Mouse (Mus musculus): ENCODE measurements at regions not wholly inside any gene's neighbourhood (a gene's known extent, or its start where the extent isn't known, plus 50 kb on each side); places are given as distances from the start of the nearest gene placed in this dataset.

DNA sequence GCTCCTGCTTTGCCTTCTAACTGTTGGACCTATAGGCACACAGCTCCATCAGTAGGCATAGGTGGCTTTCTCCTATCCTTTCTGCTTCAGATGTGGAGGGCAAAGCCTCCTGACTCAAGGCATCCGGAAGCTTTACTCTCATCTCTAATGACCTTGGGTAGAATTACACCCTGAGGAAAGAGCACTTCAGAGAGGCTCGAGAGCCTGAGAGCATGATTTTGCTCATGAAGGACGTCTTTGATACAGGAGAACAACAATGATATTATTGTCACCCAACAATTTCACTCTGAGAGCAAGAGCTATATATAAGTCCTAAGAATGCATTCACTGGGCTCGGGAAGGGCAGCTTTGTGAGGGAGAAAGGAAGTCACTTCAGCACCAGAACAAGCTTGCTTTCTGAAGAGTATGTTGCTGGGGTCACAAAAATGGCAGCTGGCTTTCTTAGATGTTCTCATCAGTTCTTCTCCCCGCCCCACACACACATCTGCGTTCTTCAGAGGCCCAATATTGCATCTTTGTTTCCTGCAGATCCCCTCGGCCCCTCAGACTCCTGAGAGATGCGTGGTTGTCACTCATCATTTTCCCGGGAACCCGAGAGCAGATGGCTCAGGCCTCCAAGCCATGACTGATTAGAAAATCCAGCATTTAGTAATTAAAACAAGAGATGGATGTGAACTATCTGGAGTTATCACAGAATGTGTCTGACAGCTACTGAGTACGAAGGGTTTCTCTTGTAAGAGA lies 110.7 kb upstream of the Tgfbr2 start:
- DNase-seq (ENCODE audit: low read depth, low spot score) = no peak

DNA sequence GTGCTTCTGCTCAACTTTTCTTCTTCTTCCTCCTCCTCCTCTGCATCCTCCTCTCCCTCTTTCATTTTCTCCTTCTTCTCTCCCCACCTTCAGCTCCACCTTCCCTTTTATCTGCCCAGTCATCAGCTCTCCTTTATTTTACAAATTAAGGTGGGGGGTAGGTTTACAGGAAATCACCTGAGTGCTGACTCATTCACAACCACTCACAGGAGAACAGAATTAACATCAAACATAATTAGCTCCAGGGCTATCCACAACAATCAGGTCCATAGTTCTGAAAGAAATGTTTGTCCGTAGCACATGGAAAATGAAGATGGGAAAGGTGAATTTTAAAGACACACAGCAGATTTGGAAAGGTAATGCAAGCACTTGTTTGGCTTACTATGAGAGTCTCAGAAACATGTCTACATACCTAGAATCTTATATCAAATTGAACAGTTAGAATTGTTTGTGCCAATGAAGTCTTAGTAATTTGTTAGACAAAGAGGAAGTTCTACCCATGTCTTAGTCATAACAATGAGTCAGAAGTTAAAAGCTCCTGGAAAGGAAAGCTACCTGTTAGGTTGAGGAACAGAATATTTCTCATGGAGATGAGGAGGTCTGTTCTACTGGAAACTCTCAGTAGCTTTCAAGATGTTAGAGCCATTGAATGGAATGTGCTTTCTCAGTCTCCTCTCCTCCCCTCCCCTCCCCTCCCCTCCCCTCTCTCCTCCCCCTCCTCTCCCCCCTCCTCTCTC lies 108.8 kb upstream of the Tgfbr2 start:
- DNase-seq (ENCODE audit: low read depth, low spot score) = peak; percentile 14

DNA sequence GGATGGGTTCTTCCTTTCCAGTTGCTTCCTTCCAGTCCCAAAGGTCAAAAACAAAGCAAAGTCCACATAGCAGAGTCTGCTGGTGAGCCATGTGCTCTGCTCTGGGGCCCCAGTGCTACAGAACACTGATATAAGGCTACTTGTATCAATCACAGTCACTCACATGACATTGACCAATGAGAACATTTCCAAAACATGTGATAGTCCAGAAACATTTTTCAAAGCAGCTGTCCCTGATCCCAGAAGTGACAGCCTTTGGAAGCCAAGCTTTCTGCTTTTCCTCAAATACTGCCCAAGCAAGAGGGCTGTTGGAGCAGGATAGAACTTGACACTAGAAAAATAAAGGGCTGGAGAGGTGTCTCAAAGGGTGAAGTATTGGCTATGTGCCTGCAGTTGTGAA lies 106.5 kb upstream of the Tgfbr2 start:
- DNase-seq (ENCODE audit: low read depth, low spot score) = no peak

DNA sequence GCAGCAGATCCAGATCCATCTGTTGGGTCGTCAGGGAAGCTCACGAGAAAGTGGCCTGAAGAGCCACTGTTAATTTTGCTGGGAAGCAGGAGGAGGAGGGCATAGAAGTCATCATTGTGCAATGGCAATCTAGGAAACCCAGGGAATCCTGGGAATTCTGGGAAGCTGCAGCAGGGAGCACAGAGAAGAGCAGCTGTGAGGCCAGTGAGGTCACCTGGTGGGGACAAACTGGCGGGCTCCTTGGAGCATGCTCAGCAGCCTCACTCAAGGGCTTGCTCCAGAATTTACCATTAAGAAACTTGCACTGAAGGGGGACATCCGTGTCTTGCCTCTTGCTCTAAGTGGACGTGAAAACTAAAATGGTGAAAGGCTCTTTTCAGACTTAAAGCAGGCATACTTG lies 105.0 kb upstream of the Tgfbr2 start:
- DNase-seq (ENCODE audit: low read depth, low spot score) = no peak

DNA sequence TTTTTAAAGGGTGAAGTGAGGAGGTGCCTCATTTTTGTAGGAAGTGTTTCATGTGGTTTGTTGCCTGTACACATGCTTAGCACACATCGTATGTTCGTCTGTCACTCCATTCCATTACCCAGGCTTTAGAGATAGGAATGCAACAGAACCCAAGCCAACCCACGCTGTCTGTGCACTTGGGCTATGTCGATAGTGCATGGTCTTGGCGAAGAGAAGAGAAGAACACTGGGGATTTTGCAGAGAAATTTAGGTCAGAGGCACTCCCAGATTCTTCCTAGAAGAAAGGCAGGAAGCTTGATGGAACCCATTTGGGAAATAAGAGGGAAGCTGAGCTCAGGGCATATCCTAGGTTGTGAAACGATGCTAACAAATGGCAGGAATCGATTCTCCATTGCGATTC lies 103.7 kb upstream of the Tgfbr2 start:
- no peak for DNase-seq (ENCODE audit: low read depth, low spot score)

DNA sequence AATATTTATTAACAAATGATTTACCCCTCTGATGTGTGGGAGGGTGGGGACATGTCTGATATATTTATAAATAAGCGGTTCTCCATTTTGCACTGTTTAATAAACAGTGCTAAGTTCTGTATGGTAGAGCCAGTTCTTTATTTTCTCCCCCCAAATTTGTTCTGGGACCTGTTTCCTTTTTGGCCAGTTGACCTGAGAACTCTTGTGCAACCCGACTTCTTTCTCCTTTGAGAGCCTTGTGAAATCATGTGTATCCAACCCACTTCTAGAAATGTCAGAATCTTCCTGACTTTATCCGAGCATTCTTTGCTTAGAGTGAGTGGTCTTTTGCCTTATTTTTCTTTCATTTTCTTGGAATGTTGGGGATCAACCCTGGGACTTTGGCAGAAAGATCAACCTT lies 102.6 kb upstream of the Tgfbr2 start:
- DNase-seq (ENCODE audit: low read depth, low spot score) = no peak

DNA sequence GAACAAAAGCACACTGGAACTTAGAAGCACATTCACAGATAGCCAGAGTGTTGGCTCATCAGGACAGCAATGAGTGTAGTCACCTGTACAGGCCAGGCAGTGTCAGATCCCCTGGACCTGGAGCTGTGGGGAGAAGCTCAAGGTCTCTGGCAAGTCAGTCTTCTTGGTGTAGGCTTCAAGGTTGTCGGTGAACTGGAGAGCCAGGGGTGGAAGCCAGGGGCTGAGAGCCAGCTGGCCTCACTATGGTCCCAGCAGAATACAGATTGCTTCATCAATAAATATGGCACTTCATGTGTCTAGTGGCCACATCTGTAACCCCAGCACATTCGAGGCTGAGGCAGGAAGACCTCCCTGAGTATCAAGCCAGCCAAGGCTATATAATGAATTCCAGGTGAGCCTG lies 101.0 kb upstream of the Tgfbr2 start:
- no peak for DNase-seq (ENCODE audit: low read depth, low spot score)

DNA sequence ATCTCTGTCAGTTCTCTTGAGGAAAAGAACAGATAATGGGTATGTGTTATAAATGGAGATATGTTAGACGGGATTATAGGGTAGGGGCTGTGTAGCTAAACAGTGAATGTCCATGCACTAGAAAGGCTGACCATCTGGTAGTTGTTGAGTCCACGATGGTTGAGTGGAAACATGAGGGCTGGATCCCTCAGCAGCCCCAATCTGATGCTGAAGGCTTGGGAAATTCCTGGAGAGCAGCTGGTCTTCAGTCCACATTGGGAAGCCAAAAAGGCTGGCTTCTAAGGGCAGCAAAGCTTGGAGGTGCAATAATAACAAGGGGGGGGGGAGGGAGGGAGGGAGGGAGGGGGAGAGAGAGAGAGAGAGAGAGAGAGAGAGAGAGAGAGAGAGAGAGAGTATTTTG lies 97.3 kb upstream of the Tgfbr2 start:
- DNase-seq (ENCODE audit: low read depth, low spot score) = no peak

DNA sequence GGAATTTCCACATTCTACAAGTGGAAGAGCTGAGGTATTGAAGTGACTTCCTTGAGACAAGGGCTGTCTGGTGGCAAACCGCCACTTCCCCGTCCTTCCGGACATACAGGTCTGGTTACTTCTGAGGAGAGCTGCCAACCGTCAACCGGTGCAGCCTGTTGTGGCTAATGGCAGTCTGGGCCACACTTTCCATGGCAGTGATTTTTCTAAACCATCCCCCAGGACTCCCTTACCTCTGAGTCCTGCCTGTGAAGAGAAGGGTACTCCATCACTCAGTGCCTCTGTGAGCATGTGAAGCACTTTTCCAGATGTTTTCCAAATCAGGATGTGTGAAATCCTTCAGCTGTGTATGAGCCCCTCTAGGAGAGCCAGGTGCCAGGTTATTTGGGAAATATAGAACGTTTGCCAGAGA lies 95.3 kb upstream of the Tgfbr2 start:
- no peak for DNase-seq (ENCODE audit: low read depth, low spot score)

DNA sequence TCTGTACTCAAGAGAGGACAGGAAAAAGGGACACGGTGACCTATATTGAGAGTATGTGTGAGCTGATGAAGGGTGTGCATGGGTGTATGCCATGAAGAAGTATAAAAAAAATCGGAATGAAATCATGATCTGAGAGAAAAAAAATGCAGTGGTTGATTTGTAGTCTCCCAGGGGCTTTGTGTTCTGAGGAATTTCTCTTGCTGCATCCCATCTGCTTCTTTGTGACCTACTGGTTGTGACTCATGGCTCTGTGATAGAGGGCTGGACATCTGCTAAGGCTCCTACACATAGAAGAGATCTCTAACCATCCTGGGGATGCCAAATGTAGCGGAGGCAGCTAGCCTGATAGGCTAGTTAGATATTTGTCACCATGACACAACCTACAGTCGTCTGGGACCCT lies 92.3 kb upstream of the Tgfbr2 start:
- no peak for DNase-seq (ENCODE audit: low read depth, low spot score)

DNA sequence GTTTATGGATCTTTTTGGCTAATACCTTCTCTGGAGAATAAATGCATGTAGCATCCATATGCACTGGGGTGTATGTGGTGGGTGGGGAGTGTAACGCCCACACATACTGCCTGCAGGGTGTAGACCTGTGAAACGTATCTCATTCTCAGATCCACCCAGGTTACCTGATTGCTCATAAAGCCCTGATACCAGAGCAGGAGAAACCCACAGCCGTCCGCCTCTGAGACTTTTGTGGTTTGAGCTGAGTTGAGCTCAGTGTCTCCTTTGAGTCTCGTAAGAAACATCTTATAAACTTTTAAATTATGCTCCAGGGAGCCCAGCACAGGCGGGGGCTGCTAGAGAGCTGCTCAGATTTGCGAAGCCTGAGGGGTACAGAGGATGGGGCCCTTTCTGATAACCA lies 88.7 kb upstream of the Tgfbr2 start:
- no peak for DNase-seq (ENCODE audit: low read depth, low spot score)

DNA sequence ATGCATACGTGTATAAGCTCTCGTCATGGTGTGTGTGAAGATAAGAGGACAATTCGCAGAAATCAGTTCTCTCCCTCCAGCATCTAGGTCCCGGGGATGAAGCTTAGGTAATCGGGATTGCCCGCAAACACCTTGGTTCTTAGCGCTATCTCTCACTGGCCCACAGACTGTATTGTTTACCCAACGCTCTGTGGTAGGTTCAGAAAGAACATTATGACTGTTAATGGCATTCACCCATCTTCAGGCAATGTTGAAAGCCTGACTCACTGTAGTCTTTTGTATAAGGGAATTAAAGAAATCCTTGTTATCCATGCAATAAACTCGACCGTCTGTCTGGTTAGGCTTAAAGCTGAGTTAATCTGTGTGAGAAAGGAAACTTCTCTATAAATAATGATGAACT lies 84.4 kb upstream of the Tgfbr2 start:
- DNase-seq (ENCODE audit: low read depth, low spot score) = no peak

DNA sequence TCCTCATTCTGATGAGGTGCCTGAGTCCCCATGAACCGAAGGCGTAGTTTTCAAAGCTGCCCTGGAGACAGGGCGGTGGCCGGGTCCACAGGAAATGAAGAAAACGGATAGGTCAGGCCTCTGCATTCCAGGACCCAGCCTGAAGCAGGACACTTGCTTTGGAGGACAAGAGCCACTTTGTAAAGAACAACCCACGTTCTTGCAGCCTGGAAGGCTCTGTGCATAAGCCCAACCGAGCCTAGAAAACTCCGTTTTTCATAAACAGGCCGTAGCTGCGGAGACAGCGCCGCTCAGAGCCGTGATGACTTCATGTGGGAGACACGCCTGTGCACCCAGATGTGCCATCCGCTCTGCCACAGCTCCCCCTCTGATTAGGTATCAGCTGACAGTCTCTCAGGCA lies 78.4 kb upstream of the Tgfbr2 start:
- DNase-seq (ENCODE audit: low read depth, low spot score) = no peak

DNA sequence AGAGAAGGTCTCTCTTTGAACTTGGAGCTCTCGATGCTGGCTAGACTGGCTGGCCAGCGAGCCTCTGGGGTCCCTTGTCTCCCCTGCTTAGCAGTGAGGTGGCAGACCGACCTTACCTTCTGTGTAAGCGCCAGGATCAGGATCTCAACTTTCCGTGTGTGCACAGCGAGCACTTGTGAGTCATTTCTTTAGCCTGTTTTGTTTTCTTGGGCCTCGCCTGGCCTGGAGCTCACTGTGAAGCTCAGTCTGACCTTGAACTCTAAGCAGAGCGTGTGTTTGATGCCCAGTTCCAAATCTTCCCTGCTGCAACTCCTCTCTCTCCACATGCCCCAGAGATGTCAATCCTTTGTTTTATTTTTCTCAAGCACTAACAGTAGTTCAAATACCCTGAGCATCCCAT lies 77.6 kb upstream of the Tgfbr2 start:
- no peak for DNase-seq (ENCODE audit: low read depth, low spot score)

DNA sequence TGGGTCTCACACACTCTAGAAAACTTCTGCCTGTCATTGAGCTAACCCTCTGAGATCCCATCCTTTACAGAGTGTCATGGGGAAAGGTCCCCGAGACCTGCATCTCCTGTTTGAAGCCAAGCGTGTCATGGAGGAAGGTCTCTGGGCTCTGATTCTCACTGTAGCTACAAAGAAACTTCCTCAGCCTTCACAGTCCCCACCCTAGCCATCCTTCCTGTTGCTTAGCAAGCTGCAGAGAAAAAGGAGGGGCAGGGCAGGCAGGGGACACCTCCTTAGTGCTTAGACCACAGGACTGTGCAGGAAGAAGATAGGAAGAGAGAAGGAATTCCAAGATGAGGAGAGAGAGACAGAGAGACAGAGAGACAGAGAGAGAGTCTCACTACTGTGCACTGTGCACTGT lies 74.6 kb upstream of the Tgfbr2 start:
- no peak for DNase-seq (ENCODE audit: low read depth, low spot score)

DNA sequence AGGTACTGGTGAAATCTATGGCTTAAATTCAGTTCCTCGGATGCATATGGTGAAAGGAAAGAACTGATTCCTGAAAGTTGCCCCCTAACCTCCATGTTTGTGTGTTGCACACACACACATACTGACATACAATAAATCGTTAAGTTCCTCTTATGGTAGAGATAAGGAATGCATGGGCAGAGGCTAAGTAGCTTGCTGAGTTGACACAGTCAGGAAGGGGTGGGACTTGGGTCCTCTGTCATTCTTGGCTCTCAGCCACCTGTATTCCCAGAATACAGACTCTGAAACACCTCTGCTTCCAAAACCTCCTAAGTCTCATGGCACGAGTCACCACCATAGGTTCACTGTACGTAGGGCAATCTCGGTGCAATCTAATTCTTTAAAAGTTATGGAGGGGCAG lies 70.0 kb upstream of the Tgfbr2 start:
- no peak for DNase-seq (ENCODE audit: low read depth, low spot score)

DNA sequence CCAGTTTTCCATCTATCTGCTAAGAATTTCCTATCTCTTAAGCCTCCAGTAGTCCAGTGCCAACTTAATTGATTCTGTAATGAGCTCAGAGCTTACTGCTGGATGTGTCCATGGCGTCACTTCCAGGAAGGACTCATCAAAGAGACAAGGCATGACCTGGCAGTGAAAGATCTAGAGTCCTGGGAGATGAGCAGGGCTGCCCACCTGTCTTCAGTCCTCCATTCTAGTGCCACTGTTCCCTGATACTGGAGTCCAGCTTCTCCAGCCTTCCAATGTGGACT lies 69.4 kb upstream of the Tgfbr2 start:
- DNase-seq (ENCODE audit: low read depth, low spot score) = no peak

DNA sequence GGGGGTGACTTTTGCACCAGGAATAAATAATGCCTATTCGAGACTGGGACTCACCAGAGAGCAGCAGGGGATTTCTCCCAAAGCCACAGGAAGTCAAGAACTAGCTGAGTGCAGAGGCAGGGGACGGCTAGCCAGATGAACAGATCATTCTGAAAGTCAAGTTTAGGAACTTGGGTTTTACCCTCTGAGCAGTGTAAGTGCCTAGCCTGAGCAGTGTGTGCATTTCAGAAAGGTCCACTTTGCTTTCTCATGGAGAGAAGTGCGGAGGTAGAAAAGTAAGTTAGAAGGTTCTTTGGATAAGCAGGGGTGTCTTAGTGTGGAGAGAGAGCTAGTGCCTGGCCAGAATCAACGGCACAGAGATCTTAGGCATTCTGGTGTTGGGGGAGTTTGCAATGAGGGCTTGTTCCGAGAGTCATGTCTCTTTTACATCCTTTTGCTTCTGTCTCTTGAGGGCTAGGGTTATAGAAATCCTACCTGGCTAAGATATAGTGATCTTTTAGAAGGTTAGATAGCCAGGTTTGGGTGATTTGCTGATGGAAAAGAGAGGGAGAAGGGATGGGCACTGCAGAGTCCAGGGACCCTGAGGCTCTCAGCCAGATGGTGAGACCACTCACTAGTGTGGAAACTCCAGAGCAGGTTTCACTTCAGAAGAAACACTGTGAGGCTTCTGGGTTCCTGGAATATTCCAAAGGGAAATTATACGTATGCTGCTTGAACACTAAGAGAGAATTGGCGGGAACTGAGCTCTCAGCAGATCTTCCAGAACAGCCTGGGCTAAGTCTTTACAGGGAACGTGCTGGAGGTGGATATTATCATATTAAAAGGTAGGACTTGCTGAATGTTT lies 68.8 kb upstream of the Tgfbr2 start:
- peak; percentile 85 for DNase-seq (ENCODE audit: low read depth, low spot score)

DNA sequence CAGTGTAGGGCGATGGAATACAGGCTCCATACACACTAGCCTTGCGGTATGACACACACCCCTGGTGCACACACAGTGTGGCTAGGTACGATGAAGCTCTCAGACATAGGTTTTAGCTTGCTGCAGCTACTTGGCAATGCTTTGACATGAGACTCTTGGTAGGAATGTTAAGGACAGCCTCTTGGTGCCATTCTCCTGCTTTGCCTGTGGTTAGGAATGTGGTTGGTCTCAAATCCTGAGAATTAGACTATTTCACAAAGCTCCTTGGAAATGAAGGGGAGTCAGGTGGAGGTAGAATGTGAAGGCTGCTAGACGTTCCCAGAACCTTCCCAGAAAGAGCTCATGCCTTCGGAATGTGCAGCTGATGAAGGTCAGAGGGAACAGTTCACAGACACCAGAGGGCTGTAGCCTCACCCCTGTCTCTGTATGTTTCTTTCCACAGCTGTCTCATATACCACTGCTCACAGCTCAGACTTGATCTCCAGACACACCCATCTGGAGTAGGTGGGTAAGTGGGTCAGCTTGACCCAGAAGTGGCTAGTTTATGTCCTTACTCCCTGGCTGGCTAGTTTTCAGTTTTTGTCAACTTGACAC lies 66.9 kb upstream of the Tgfbr2 start:
- no peak for DNase-seq (ENCODE audit: low read depth, low spot score)

DNA sequence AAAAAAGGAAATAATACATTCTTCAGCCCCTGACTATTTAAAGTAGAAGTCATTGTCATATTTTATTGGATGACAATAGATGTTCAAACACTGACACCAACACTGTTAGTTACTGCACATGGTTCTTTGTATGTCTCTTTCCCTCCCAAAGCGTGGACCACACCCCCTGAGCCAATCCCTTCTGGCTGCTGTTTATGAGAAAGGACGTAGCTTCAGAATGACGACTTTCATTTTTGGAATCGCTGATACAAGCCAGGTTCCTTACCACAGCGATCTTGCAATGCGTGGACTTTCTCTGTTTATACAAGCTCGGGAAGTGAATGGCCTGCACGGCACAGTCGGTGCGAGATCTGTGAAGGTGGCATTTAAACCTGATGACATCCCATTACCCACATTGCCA lies 66.1 kb upstream of the Tgfbr2 start:
- DNase-seq (ENCODE audit: low read depth, low spot score) = no peak

DNA sequence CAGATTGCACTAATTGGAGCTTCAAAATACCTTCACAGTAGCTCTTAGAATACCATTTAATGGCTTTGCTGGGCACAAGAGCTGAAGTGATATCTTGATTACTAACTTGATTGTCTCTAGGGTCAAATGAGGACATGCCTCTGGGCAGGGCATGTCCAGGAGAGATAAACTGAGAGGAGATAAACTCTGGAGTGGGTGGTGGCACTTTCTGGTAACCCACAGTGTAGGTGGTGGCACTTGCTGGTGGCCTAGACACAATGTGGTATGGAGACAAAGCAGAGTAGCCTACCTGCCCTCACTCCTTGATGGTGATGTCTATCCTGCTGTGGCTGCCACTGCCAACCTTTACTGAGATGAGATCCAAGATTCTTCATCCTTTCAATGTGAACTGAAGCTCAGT lies 61.7 kb upstream of the Tgfbr2 start:
- DNase-seq (ENCODE audit: low read depth, low spot score) = no peak

DNA sequence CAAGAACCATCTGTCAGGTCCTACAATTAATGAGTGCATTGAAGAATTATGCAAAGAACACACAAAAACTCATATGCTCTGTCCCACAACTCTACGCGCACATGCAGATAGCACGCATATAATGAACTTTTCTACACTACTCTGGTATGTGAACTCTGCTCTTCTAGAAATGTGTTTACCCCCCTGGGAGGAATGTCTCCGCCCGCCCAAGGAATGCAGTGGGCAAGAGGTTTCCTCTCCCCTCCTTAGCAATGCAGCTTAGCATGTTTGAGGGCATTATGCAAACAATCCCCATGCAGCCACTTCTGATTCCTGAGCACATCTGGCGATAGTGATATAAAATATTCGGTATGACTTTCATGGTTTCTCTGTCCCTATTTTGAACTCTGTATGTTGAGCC lies 59.0 kb upstream of the Tgfbr2 start:
- no peak for DNase-seq (ENCODE audit: low read depth, low spot score)

DNA sequence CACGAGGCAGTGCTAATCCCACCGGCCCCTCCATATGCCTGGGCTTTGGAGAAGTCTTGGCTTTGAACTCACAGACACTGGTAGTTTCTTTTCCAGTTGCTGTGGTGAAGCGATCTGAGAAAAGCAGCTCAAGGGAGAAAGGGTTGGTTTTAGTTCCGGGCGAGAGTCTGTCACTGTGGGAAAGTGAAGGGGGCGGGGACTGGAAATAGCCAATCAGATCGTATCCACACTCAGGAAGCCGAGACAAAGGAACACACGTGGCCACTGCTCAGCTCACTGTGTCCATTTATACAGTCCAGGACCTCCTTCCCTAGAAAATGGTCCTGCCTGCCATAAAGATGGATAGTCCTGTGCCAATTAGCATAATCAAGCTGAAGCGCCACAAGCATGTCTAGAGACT lies 57.2 kb upstream of the Tgfbr2 start:
- no peak for DNase-seq (ENCODE audit: low read depth, low spot score)

Data from A20 (cell line).